Mouse (Mus musculus): ENCODE data around the gene Mrpl52.

Gene Mrpl52

GRCm38 (mm10) chr14:54426689-54427398, at the start of gene Mrpl52:
TSS of gene Mrpl52 (plus strand) at chr14:54426909.
- peak; percentile 92 for DNase-seq (ENCODE audit: low spot score)

- DNase-seq (ENCODE audit: low spot score), result no peak
Observed at GRCm38 (mm10) chr14:54377166-54377565, 49.5 kb upstream of the Mrpl52 start.

GRCm38 (mm10) chr14:54379571-54379970, 47.1 kb upstream of the Mrpl52 start:
- no peak for DNase-seq (ENCODE audit: low spot score)

- no peak for DNase-seq (ENCODE audit: low spot score)
Observed at GRCm38 (mm10) chr14:54380616-54381015, 46.1 kb upstream of the Mrpl52 start.

- no peak for DNase-seq (ENCODE audit: low spot score)
Observed at GRCm38 (mm10) chr14:54381816-54382215, 44.9 kb upstream of the Mrpl52 start.

GRCm38 (mm10) chr14:54382641-54383040, 44.1 kb upstream of the Mrpl52 start:
- no peak for DNase-seq (ENCODE audit: low spot score)

GRCm38 (mm10) chr14:54383355-54383771, 43.3 kb upstream of the Mrpl52 start:
- no peak for DNase-seq (ENCODE audit: low spot score)

GRCm38 (mm10) chr14:54384396-54384795, 42.3 kb upstream of the Mrpl52 start:
- no peak for DNase-seq (ENCODE audit: low spot score)

GRCm38 (mm10) chr14:54385968-54386618, 40.6 kb upstream of the Mrpl52 start:
- DNase-seq (ENCODE audit: low spot score), result no peak

GRCm38 (mm10) chr14:54387546-54387945, 39.2 kb upstream of the Mrpl52 start:
- no peak for DNase-seq (ENCODE audit: low spot score)

- no peak for DNase-seq (ENCODE audit: low spot score)
Observed at GRCm38 (mm10) chr14:54390843-54391242, 35.9 kb upstream of the Mrpl52 start.

- DNase-seq (ENCODE audit: low spot score), result no peak
Observed at GRCm38 (mm10) chr14:54393794-54394193, 32.9 kb upstream of the Mrpl52 start.

GRCm38 (mm10) chr14:54394309-54394708, 32.4 kb upstream of the Mrpl52 start:
- DNase-seq (ENCODE audit: low spot score), result no peak

GRCm38 (mm10) chr14:54396685-54397084, 30.0 kb upstream of the Mrpl52 start:
- DNase-seq (ENCODE audit: low spot score), result no peak

- no peak for DNase-seq (ENCODE audit: low spot score)
Observed at GRCm38 (mm10) chr14:54397872-54398527, 28.7 kb upstream of the Mrpl52 start.

- DNase-seq (ENCODE audit: low spot score), result no peak
Observed at GRCm38 (mm10) chr14:54398528-54398916, 28.2 kb upstream of the Mrpl52 start.

GRCm38 (mm10) chr14:54398921-54399382, 27.8 kb upstream of the Mrpl52 start:
- no peak for DNase-seq (ENCODE audit: low spot score)

GRCm38 (mm10) chr14:54401723-54402122, 25.0 kb upstream of the Mrpl52 start:
- DNase-seq (ENCODE audit: low spot score), result no peak

- no peak for DNase-seq (ENCODE audit: low spot score)
Observed at GRCm38 (mm10) chr14:54408336-54409056, 18.2 kb upstream of the Mrpl52 start.

GRCm38 (mm10) chr14:54409057-54409645, 17.6 kb upstream of the Mrpl52 start:
- DNase-seq (ENCODE audit: low spot score), result no peak

- DNase-seq (ENCODE audit: low spot score), result no peak
Observed at GRCm38 (mm10) chr14:54409980-54410810, 16.5 kb upstream of the Mrpl52 start.
